Mouse (Mus musculus): ENCODE measurements around the gene Kdm5c. TPM values are rescaled to one million over a fixed set of nuclear protein-coding genes. Genes with fewer than 3 reads are reported as not detected.
"Not testable (repeated sequence)": the region's sequence is repeated elsewhere in the genome, so short reads cannot be mapped to it uniquely, and the experiment has no call there.

Gene Kdm5c
- polyA plus RNA-seq, 1 experiment from 2014 or later: 52.8 TPM

DNA sequence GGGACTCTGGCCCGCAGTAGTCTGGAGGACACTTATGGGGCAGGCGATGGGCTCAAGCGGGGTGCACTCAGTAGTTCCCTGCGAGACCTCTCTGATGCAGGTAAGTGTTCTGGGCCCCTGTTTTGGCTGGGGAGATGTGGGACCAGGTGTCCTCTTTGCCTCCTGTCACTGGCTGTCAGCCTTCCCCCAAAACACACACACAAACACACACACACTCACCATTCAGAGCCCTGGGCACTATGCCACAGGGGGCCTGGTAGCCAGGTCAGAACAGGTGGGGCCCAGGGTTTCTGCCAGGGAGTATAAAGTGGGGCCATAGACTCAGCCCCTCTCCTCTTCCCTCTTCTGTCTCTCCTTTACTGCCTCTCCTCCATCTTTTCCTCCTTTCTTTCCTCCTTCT is 11.1 kb upstream of the Kdm5c start:
- Histone ChIP-seq H3K4me2 (no peak overlapping the region), H3K9me3 (no peaks in the 10 kb centered on the region), H3K27ac (no peak overlapping the region), H3K36me3 (no peaks in the 10 kb centered on the region), H3K27me3 (peaks cover 79% of the 10 kb centered on the region), H3K4me1 (replicated peaks) (no peaks in the 10 kb centered on the region), H3K9ac (replicated peaks) (no peak overlapping the region), H3K4me3 (replicated peaks) (no peak overlapping the region)
- ATAC-seq (ENCODE audit: insufficient number of reproducible peaks, insufficient read depth, low FRiP score, low TSS enrichment, low read depth): no peak
- WGBS: 79% methylated on average over 4 of the region's 4 CpGs

DNA sequence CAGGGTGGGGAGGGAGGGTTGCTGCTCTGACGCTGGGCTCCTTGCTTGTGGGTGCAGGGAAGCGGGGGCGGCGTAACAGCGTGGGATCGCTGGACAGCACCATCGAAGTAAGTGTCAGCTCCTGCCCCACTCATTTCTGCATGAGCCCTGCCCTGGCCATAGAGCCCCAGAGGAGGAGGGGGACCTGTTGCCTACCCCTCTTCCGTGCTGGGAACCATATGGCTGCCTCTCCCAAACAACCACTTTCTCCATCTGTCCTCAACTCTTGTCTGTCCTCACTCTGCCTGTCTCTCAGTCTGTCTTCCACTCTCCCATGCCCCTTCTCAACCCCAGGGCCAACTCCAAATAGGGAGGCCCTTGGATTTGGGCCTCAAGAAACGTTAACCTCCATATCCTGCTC is 10.6 kb upstream of the Kdm5c start:
- Histone ChIP-seq H3K4me1 (replicated peaks) (no peaks in the 10 kb centered on the region), H3K4me3 (replicated peaks) (no peak overlapping the region), H3K27me3 (peaks cover 76% of the 10 kb centered on the region), H3K27ac (no peak overlapping the region), H3K4me2 (no peak overlapping the region), H3K9me3 (no peaks in the 10 kb centered on the region), H3K36me3 (no peaks in the 10 kb centered on the region), H3K9ac (replicated peaks) (no peak overlapping the region)
- ATAC-seq (ENCODE audit: insufficient number of reproducible peaks, insufficient read depth, low FRiP score, low TSS enrichment, low read depth): no peak
- WGBS: 50% methylated on average over 9 of the region's 9 CpGs

DNA sequence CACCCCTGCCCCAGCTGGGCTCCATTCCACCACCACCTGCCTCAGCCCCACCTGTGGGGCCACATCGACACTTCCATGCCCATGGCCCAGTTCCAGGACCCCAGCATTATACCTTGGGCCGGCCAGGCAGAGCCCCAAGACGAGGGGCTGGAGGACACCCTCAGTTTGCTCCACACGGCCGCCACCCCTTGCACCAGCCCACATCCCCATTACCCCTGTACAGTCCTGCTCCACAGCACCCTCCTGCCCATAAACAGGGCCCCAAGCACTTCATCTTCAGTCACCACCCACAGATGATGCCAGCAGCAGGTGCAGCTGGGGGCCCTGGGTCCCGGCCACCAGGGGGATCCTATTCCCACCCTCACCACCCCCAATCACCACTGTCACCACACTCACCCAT is 9.5 kb upstream of the Kdm5c start:
- Histone ChIP-seq H3K4me1 (replicated peaks) (no peaks in the 10 kb centered on the region), H3K27me3 (peaks cover 74% of the 10 kb centered on the region), H3K9ac (replicated peaks) (no peak overlapping the region), H3K9me3 (no peaks in the 10 kb centered on the region), H3K4me3 (replicated peaks) (no peak overlapping the region), H3K36me3 (no peaks in the 10 kb centered on the region), H3K4me2 (no peak overlapping the region), H3K27ac (no peak overlapping the region)
- WGBS: 83% methylated on average over 6 of the region's 6 CpGs
- ATAC-seq (ENCODE audit: insufficient number of reproducible peaks, insufficient read depth, low FRiP score, low TSS enrichment, low read depth): no peak

DNA sequence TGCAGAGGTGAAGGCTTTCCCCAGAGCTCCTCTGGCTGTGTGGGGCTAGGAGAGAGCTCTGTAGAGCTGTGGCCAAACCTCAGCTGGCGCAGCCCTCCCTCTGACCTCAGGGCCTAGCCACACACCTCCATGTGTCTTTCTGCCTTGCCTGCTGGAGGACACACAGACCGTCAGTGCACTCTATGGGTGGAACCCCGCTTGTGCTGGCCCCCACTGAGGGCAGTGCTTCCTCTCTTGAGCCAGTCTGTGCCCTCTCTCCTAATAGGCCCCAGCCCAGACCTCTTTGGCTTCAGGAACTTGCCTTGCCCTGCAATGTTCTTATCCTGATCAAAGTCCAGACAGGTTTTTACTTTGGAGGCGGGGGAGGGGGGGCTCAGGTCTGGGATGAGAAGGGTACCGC is 8.5 kb upstream of the Kdm5c start:
- Histone ChIP-seq H3K9me3 (no peaks in the 10 kb centered on the region), H3K9ac (replicated peaks) (no peak overlapping the region), H3K27me3 (peaks cover 67% of the 10 kb centered on the region), H3K4me1 (replicated peaks) (no peaks in the 10 kb centered on the region), H3K27ac (no peak overlapping the region), H3K4me2 (no peak overlapping the region), H3K4me3 (replicated peaks) (no peak overlapping the region), H3K36me3 (no peaks in the 10 kb centered on the region)
- WGBS: 53% methylated on average over 5 of the region's 5 CpGs
- no peak for ATAC-seq (ENCODE audit: insufficient number of reproducible peaks, insufficient read depth, low FRiP score, low TSS enrichment, low read depth)

DNA sequence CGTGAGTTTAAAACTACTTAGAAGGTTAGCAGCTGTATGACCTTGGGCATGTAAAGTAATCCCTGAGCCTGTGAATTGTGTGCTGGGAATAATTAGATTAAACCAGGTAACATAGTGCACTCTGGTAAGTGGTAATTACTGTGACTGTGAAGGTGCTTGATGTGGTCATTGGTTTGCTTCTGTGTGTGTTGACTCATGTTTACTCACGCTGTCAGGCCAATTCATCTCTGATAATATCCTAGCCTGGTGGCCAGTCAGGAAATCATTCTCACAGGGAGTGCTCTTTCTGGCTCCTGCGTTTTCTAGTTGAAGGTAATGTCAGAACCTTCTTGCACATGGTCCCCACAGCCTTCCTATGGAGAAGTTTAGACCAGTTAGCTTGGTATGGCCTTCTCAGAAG is 1.3 kb downstream of the Kdm5c start:
- peaks cover 12% of the 10 kb centered on the region for H3K4me1 ChIP-seq (replicated peaks)
- peaks cover 28% of the 10 kb centered on the region for H3K36me3 ChIP-seq
- H3K4me2 ChIP-seq: peak overlapping the region; percentile 78
- H3K9me3 ChIP-seq: no peaks in the 10 kb centered on the region
- H3K4me3 ChIP-seq (replicated peaks): peak overlapping the region; percentile 86
- no peak overlapping the region for H3K27ac ChIP-seq
- 25% methylated on average over 3 of the region's 3 CpGs for WGBS
- H3K27me3 ChIP-seq: no peaks in the 10 kb centered on the region
- peak overlapping the region; percentile 88 for H3K9ac ChIP-seq (replicated peaks)
- ATAC-seq (ENCODE audit: insufficient number of reproducible peaks, insufficient read depth, low FRiP score, low TSS enrichment, low read depth): no peak

DNA sequence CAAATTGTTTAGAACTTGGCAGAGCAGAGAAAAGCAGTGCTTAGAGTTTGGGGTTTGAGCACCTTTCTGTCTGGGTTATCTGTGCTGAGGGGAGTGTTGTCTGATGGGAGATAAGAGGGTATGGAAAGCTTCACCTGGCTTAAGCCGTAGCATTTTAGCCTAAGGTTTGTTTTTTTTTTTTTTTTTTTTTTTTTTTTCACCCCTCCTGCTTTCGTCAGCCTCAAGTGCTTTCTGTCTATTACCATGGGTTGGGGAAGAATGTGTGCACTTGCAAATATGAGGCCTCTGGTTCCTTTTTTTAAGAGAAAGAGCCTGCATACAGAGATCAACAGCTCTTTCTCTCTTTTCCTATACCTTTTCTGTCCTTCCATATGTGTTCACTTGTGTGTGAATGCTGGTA is 2.9 kb downstream of the Kdm5c start:
- H3K9me3 ChIP-seq: no peaks in the 10 kb centered on the region
- H3K9ac ChIP-seq (replicated peaks): no peak overlapping the region
- peaks cover 12% of the 10 kb centered on the region for H3K4me1 ChIP-seq (replicated peaks)
- no peak for ATAC-seq (ENCODE audit: insufficient number of reproducible peaks, insufficient read depth, low FRiP score, low TSS enrichment, low read depth)
- H3K27me3 ChIP-seq: no peaks in the 10 kb centered on the region
- WGBS: 68% methylated on average over 2 of the region's 2 CpGs
- peaks cover 44% of the 10 kb centered on the region for H3K36me3 ChIP-seq
- H3K4me3 ChIP-seq (replicated peaks): no peak overlapping the region
- no peak overlapping the region for H3K27ac ChIP-seq
- H3K4me2 ChIP-seq: no peak overlapping the region

DNA sequence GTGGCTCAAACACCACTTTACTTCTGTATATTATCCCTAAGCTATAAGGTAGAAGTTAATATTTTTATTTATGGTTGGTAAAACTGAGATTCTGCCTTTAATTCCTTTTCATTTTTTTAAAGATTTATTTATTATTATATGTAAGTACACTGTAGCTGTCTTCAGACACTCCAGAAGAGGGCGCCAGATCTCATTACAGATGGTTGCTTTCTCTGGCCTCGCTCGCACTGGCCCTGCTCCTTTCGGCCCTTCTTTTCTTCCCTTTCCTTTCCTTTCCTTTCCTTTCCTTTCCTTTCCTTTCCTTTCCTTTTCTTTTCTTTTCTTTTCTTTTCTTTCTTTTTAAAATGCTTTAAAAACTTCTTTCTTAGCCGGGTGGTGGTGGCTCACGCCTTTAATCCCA is 10.3 kb downstream of the Kdm5c start:
- 85% methylated on average over 6 of the region's 6 CpGs for WGBS
- not testable (repeated sequence) for H3K4me2 ChIP-seq; H3K9ac ChIP-seq (replicated peaks); ATAC-seq (ENCODE audit: insufficient number of reproducible peaks, insufficient read depth, low FRiP score, low TSS enrichment, low read depth); H3K27me3 ChIP-seq; H3K9me3 ChIP-seq; H3K27ac ChIP-seq; H3K4me3 ChIP-seq (replicated peaks); H3K4me1 ChIP-seq (replicated peaks)
- H3K36me3 ChIP-seq: peaks cover 87% of the 10 kb centered on the region

DNA sequence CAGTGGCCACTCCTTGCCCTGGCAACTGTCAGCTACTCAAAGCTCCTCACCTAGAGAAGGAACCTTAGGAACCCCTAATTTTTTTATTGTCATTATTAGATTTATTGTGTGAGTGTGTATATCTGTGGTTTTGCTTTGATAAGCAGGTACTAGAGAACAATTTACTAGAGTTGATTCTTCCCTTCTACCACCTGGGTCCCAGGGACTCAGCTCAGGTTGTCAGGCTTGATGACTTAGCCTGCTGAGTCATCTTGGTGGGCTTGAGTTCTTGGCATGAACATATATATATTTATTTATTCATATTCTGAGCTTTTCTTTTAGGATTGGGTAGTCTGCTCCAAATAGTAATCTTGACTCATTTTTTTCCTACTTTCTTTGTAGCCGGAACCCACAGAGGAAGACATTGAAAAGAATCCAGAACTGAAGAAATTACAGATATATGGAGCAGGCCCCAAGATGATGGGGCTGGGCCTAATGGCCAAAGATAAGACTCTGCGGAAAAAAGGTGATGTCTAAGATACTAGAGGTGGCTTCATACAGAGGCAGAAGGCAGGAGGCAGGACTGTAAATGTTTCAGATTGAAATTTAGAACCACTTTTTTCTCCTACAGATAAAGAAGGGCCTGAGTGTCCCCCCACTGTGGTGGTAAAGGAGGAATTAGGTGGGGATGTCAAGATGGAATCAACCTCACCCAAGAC is 11.8 kb downstream of the Kdm5c start:
- H3K4me3 ChIP-seq (replicated peaks): no peak overlapping the region
- H3K4me1 ChIP-seq (replicated peaks): no peaks in the 10 kb centered on the region
- no peak overlapping the region for H3K9ac ChIP-seq (replicated peaks)
- ATAC-seq (ENCODE audit: insufficient number of reproducible peaks, insufficient read depth, low FRiP score, low TSS enrichment, low read depth): no peak
- no peak overlapping the region for H3K27ac ChIP-seq
- H3K27me3 ChIP-seq: no peaks in the 10 kb centered on the region; the same call in 1 of the 2 replicates
- H3K4me2 ChIP-seq: no peak overlapping the region
- WGBS: 92% methylated on average over 2 of the region's 2 CpGs
- peaks cover 87% of the 10 kb centered on the region for H3K36me3 ChIP-seq
- H3K9me3 ChIP-seq: no peaks in the 10 kb centered on the region

DNA sequence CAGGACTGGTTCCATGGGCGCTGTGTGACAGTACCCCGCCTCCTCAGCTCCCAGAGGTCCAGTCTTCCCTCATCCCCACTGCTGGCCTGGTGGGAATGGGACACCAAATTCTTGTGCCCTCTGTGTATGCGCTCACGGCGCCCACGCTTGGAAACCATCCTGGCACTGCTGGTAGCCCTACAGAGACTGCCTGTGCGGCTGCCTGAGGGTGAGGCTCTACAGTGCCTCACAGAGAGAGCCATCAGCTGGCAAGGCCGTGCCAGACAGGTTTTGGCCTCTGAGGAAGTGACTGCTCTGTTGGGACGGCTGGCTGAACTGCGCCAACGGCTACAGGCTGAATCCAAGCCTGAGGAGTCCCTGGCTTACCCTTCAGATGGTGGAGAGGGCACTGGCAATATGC is 38.4 kb downstream of the Kdm5c start:
- Histone ChIP-seq H3K9me3 (no peaks in the 10 kb centered on the region), H3K4me3 (replicated peaks) (no peak overlapping the region), H3K9ac (replicated peaks) (no peak overlapping the region), H3K36me3 (peaks cover 97% of the 10 kb centered on the region), H3K27ac (no peak overlapping the region), H3K4me1 (replicated peaks) (no peaks in the 10 kb centered on the region), H3K27me3 (no peaks in the 10 kb centered on the region), H3K4me2 (no peak overlapping the region)
- 98% methylated on average over 11 of the region's 11 CpGs for WGBS
- no peak for ATAC-seq (ENCODE audit: insufficient number of reproducible peaks, insufficient read depth, low FRiP score, low TSS enrichment, low read depth)

DNA sequence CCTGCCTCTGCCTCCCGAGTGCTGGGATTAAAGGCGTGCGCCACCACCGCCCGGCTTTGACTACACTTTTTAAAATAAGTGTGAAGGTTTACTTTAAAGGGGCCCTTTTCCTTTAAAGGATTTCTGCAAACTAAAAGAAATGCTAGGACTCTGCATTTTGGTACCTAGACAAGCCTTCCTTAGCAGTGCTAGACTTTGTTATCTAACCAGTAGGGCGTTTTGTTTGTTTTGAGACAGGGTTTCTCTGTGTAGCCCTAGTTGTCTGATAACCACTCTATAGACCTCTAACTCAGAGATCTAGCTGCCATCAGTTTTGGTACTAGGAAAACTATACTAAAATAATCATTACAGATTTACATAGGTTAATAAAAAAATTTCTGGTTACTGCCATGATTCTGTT is 46.6 kb downstream of the Kdm5c start:
- Histone ChIP-seq H3K4me3 (replicated peaks) (no peak overlapping the region), H3K27me3 (no peaks in the 10 kb centered on the region), H3K9me3 (no peaks in the 10 kb centered on the region), H3K9ac (replicated peaks) (no peak overlapping the region), H3K4me1 (replicated peaks) (no peaks in the 10 kb centered on the region), H3K27ac (no peak overlapping the region), H3K4me2 (no peak overlapping the region), H3K36me3 (peaks cover 22% of the 10 kb centered on the region)
- no peak for ATAC-seq (ENCODE audit: insufficient number of reproducible peaks, insufficient read depth, low FRiP score, low TSS enrichment, low read depth)
- 87% methylated on average over 6 of the region's 6 CpGs for WGBS

DNA sequence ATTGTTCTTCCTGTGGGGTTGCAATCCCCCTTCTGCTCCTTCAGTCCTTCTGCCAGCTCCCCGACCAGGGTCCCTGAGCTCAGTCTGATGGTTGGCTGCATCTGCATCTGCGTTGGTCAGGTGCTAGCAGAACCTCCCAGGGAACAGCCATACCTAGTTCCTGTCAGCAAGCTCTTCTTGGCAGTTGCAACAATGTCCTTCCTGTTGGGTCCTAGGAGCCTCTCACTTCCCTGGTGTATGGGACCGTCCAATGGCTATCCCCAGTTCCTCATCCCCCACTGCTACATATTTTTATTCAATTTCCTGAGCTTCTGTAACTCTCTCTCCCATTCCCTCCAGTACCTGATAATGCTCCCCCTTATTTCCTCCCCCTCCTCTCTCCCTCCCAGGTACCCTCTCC is 51.9 kb downstream of the Kdm5c start:
- H3K4me3 ChIP-seq (replicated peaks): no peak overlapping the region
- no peaks in the 10 kb centered on the region for H3K4me1 ChIP-seq (replicated peaks)
- H3K27me3 ChIP-seq: no peaks in the 10 kb centered on the region
- no peak for ATAC-seq (ENCODE audit: insufficient number of reproducible peaks, insufficient read depth, low FRiP score, low TSS enrichment, low read depth)
- no peak overlapping the region for H3K27ac ChIP-seq
- no peaks in the 10 kb centered on the region for H3K36me3 ChIP-seq
- no peak overlapping the region for H3K9ac ChIP-seq (replicated peaks)
- H3K9me3 ChIP-seq: no peaks in the 10 kb centered on the region
- WGBS: 71% methylated on average over 3 of the region's 3 CpGs
- H3K4me2 ChIP-seq: no peak overlapping the region

DNA sequence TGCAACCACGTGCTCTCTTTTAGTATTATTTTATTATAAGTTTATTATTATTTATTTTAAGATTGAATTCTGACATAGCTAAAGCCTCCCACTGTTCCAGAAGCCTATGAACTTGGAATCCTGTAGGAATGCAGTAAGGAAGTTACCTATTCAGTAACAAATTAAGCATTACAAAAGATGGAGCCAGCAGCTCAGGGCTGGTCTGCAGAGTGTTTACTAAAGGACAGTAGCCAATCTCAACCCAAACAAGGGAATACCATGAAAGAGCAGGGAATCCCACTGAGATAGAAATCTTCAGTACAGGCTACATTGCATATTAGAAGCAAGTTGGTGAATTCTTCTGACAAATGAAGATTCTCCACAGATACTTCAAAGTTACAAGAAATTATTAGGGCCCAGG is 54.2 kb downstream of the Kdm5c start:
- ATAC-seq (ENCODE audit: insufficient number of reproducible peaks, insufficient read depth, low FRiP score, low TSS enrichment, low read depth): not testable (repeated sequence)

More for the DNA sequence above, 54.2 kb downstream of the Kdm5c start:
- H3K9ac ChIP-seq (replicated peaks); H3K27ac ChIP-seq; H3K4me1 ChIP-seq (replicated peaks); H3K36me3 ChIP-seq; H3K4me3 ChIP-seq (replicated peaks); H3K27me3 ChIP-seq; H3K9me3 ChIP-seq; H3K4me2 ChIP-seq: not testable (repeated sequence)
- 66% methylated on average over 1 of the region's 1 CpGs for WGBS

Data from limb, embryonic 12.5 days (tissue).